ENCODE assay signal across 8 mouse cellular contexts in the genomic region with DNA sequence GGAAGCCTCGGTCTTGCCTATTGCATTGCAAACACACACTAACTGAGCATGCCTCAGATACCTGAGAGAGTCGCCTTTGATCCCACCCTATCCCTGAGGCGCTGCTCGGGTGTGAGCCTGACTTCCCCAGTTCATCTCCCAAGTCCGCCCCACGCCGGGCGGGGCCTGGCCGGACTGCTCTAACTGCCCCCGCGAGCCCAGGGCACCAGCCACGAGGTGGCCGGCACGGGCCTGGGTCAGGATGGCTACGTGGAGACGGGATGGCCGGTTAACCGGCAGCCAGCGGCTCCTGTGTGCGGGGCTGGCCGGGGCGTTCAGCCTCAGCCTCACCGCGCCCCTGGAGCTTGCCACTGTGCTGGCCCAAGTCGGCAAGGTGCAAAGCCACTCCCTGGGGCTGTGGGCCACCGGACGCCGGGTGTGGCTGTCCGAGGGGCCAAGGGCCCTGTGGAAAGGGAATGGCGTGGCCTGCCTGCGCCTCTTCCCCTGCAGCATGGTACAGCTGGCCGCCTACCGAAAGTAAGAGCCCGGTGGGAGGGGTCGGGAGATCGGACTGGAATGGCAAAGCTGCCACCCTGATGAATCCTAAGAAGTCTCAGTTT. TPM values are rescaled to one million over a fixed set of nuclear protein-coding genes. Genes with fewer than 3 reads are reported as not detected.
DNase-seq lines count a peak whose midpoint lies in the region; ATAC-seq lines count a peak whose summit lies in the region.

Slc25a43 (plus strand) TSS at position 157 of the 599 bp plus-strand sequence.

- 23% methylated on average over 36 of the region's 36 CpGs for WGBS in embryonic facial prominence, embryonic 13.5 days
- 22% methylated on average over 36 of the region's 36 CpGs for WGBS in limb, embryonic 12.5 days
- 19% methylated on average over 36 of the region's 36 CpGs for WGBS in midbrain, embryonic 12.5 days

- no peaks in the 10 kb centered on the region for H3K4me1 ChIP-seq in embryonic facial prominence, embryonic 13.5 days
- H3K4me1 ChIP-seq in limb, embryonic 12.5 days (replicated peaks) = no peaks in the 10 kb centered on the region
- H3K4me1 ChIP-seq in midbrain, embryonic 12.5 days = no peaks in the 10 kb centered on the region

- H3K9ac ChIP-seq in embryonic facial prominence, embryonic 13.5 days = peak within 1 kb of the TSS; percentile 74
- peak within 1 kb of the TSS; percentile 65 for H3K9ac ChIP-seq in limb, embryonic 12.5 days (replicated peaks)
- peak within 1 kb of the TSS; percentile 62 for H3K9ac ChIP-seq in midbrain, embryonic 12.5 days (replicated peaks)

- H3K9me3 ChIP-seq in embryonic facial prominence, embryonic 13.5 days = no peaks in the 10 kb centered on the region
- H3K9me3 ChIP-seq in limb, embryonic 12.5 days = no peaks in the 10 kb centered on the region
- no peaks in the 10 kb centered on the region for H3K9me3 ChIP-seq in midbrain, embryonic 12.5 days

- H3K4me2 ChIP-seq in embryonic facial prominence, embryonic 13.5 days = peak within 1 kb of the TSS; percentile 77
- H3K4me2 ChIP-seq in limb, embryonic 12.5 days = peak within 1 kb of the TSS; percentile 70
- H3K4me2 ChIP-seq in midbrain, embryonic 12.5 days (replicated peaks) = peak within 1 kb of the TSS; percentile 59

- H3K4me3 ChIP-seq in embryonic facial prominence, embryonic 13.5 days = peak within 1 kb of the TSS; percentile 46
- H3K4me3 ChIP-seq in limb, embryonic 12.5 days (replicated peaks) = peak within 1 kb of the TSS; percentile 44
- peak within 1 kb of the TSS; percentile 40 for H3K4me3 ChIP-seq in midbrain, embryonic 12.5 days

- no peak within 1 kb of the TSS for H3K27ac ChIP-seq in embryonic facial prominence, embryonic 13.5 days
- H3K27ac ChIP-seq in limb, embryonic 12.5 days = no peak within 1 kb of the TSS
- H3K27ac ChIP-seq in midbrain, embryonic 12.5 days (replicated peaks) = no peak within 1 kb of the TSS

- H3K27me3 ChIP-seq in embryonic facial prominence, embryonic 13.5 days = no peaks in the 10 kb centered on the region
- no peaks in the 10 kb centered on the region for H3K27me3 ChIP-seq in limb, embryonic 12.5 days
- H3K27me3 ChIP-seq in midbrain, embryonic 12.5 days = no peaks in the 10 kb centered on the region

- H3K36me3 ChIP-seq in embryonic facial prominence, embryonic 13.5 days = no peaks in the 10 kb centered on the region
- H3K36me3 ChIP-seq in limb, embryonic 12.5 days = no peaks in the 10 kb centered on the region
- no peaks in the 10 kb centered on the region for H3K36me3 ChIP-seq in midbrain, embryonic 12.5 days

- DNase-seq in thymus, postnatal 0 days (ENCODE audit: low spot score) = peak; percentile 9
- no peak for DNase-seq in thymus, postnatal 10 days (ENCODE audit: low spot score in 2 of 2)
- DNase-seq in heart, postnatal 4 days = peak; percentile 19
- DNase-seq in thymus, postnatal 25 days = peak; percentile 11
- no peak for DNase-seq in layer of hippocampus, postnatal 36 days

- no peak for ATAC-seq in embryonic facial prominence, embryonic 13.5 days (ENCODE audit: insufficient number of reproducible peaks, insufficient read depth, low FRiP score, low TSS enrichment, low read depth)
- peak; percentile 59; the same call in 1 of the 2 replicates for ATAC-seq in limb, embryonic 12.5 days (ENCODE audit: insufficient number of reproducible peaks, insufficient read depth, low FRiP score, low TSS enrichment, low read depth)
- ATAC-seq in midbrain, embryonic 12.5 days (ENCODE audit: low FRiP score, low read depth) = peak; percentile 47; the same call in 1 of the 2 replicates

RNA-seq across cellular contexts. Expression of gene Slc25a43, which starts in this region (rescaled TPM):
- 1.5 and 2.7 TPM in 2 replicates for polyA plus RNA-seq in thymus, postnatal 0 days (2015; fragmentation: Nextera tagmentation; extraction: Ambion mirVana)
- 1.7 and 2.1 TPM in 2 replicates for polyA plus RNA-seq in embryonic facial prominence, embryonic 13.5 days (2015; fragmentation: Nextera tagmentation; extraction: Ambion mirVana)
- under 1 TPM; 0.33 to 0.68 TPM for total RNA-seq in heart, postnatal 4 days (2021)
- polyA plus RNA-seq in limb, embryonic 12.5 days (2016; fragmentation: Nextera tagmentation; extraction: Ambion mirVana) = 1.1 and 1.7 TPM in 2 replicates
- polyA plus RNA-seq in midbrain, embryonic 12.5 days (2016; fragmentation: Nextera tagmentation; extraction: Ambion mirVana) = 0.69 and 0.83 TPM in 2 replicates
- under 1 TPM in 1 of 2 experiments, not detected in 1; 0.52 TPM for total RNA-seq in layer of hippocampus, postnatal 36 days (2021)

Comparison
In these comparisons a context has a peak if more than half of its experiments do, and no peak if none do; other contexts are left out.
1. DNase-seq: peak in thymus, postnatal 0 days (single experiment) and thymus, postnatal 25 days (single experiment); none in thymus, postnatal 10 days (0 of 2) and layer of hippocampus, postnatal 36 days (0 of 2).
2. Peak in DNase-seq in heart, postnatal 4 days; RNA of the gene not detected or under 1 TPM.
3. Peak in ATAC-seq, H3K4me3 ChIP-seq, H3K9ac ChIP-seq and H3K4me2 ChIP-seq in midbrain, embryonic 12.5 days; RNA of the gene not detected or under 1 TPM.
4. Peak in every context shown above with its lines, with median percentiles within 50 percentile points of each other: H3K4me2 ChIP-seq, H3K4me3 ChIP-seq and H3K9ac ChIP-seq.